Mouse (Mus musculus) kidney, postnatal 4 days (tissue): Measurements from ENCODE around the gene Neu3.

Experiments
- DNase-seq, 2 experiments: peaks; one replicate each; pipeline ENCODE4 v3.0.0; 2021; ENCODE audit warnings: mixed read lengths in 2 of 2

Neu3 gene

GRCm38 (mm10) chr7:99828083-99828570 lies at the start of gene Neu3:
Gene Neu3, minus strand, starts transcription at chr7:99828417.
- peak; percentile 98 for DNase-seq

GRCm38 (mm10) chr7:99876345-99876744 lies 48.1 kb upstream of the Neu3 start:
- peak; percentile 89 to 90 for DNase-seq

- DNase-seq = no peak
Observed at GRCm38 (mm10) chr7:99875891-99876290, 47.7 kb upstream of the Neu3 start.

- no peak for DNase-seq
Observed at GRCm38 (mm10) chr7:99873965-99874364, 45.7 kb upstream of the Neu3 start.

- DNase-seq = no peak
Observed at GRCm38 (mm10) chr7:99869296-99869695, 41.1 kb upstream of the Neu3 start.

GRCm38 (mm10) chr7:99865219-99865618 lies 37.0 kb upstream of the Neu3 start:
- no peak for DNase-seq

- DNase-seq = no peak
Observed at GRCm38 (mm10) chr7:99864241-99865028, 36.2 kb upstream of the Neu3 start.

- DNase-seq = no peak
Observed at GRCm38 (mm10) chr7:99863362-99863761, 35.1 kb upstream of the Neu3 start, which contains the start of gene Spcs2. Gene Spcs2, minus strand, starts transcription at chr7:99863462.

- DNase-seq = peak; percentile 96 to 98
Observed at GRCm38 (mm10) chr7:99858813-99859585, 30.8 kb upstream of the Neu3 start, which contains the start of gene Xrra1. Gene Xrra1, plus strand, starts transcription at chr7:99859116.

GRCm38 (mm10) chr7:99858175-99858812 lies 30.1 kb upstream of the Neu3 start:
- no peak for DNase-seq

- DNase-seq = no peak
Observed at GRCm38 (mm10) chr7:99856266-99856861, 28.1 kb upstream of the Neu3 start.

GRCm38 (mm10) chr7:99854311-99854710 lies 26.1 kb upstream of the Neu3 start:
- no peak for DNase-seq

- DNase-seq = no peak
Observed at GRCm38 (mm10) chr7:99853350-99853749, 25.1 kb upstream of the Neu3 start.

GRCm38 (mm10) chr7:99851618-99852017 lies 23.4 kb upstream of the Neu3 start:
- no peak for DNase-seq

GRCm38 (mm10) chr7:99851121-99851520 lies 22.9 kb upstream of the Neu3 start:
- no peak for DNase-seq

- DNase-seq = no peak
Observed at GRCm38 (mm10) chr7:99850534-99850933, 22.3 kb upstream of the Neu3 start.

GRCm38 (mm10) chr7:99845533-99846236 lies 17.5 kb upstream of the Neu3 start:
- no peak for DNase-seq

- DNase-seq = no peak
Observed at GRCm38 (mm10) chr7:99838241-99838640, 10.0 kb upstream of the Neu3 start.

- no peak for DNase-seq
Observed at GRCm38 (mm10) chr7:99837358-99838071, 9.3 kb upstream of the Neu3 start.

GRCm38 (mm10) chr7:99836781-99837180 lies 8.6 kb upstream of the Neu3 start:
- DNase-seq = no peak

- no peak for DNase-seq
Observed at GRCm38 (mm10) chr7:99834314-99834853, 6.2 kb upstream of the Neu3 start.
